Mouse (Mus musculus) monocyte, adult 5-6 weeks (primary cell): ENCODE data around the gene Ten1. TPM values are rescaled to one million over a fixed set of nuclear protein-coding genes. Genes with fewer than 3 reads are reported as not detected.
A peak's percentile ranks its signal among the peaks of the same experiment; 100 is the strongest.

ENCODE experiments used
- ATAC-seq: fragments of 153-309, 156-312 bp; replicated peaks from 2 replicates; pipeline ENCODE4 v1.8.0; 2017; ENCODE audit warnings: mild to moderate bottlenecking; ENCODE audit not compliant: low TSS enrichment, insufficient number of reproducible peaks, severe bottlenecking, poor library complexity, low FRiP score
- total RNA-seq: library from RNA; stranded (forward); fragments of 200-1000, 200-491, 200-594 nt; gene quantifications from 3 replicates; pipeline ENCODE4 v1.2.3, GENCODE M21; 2017

Ten1 gene
- total RNA-seq, 1 experiment from 2014 or later = 31.3 TPM

DNA sequence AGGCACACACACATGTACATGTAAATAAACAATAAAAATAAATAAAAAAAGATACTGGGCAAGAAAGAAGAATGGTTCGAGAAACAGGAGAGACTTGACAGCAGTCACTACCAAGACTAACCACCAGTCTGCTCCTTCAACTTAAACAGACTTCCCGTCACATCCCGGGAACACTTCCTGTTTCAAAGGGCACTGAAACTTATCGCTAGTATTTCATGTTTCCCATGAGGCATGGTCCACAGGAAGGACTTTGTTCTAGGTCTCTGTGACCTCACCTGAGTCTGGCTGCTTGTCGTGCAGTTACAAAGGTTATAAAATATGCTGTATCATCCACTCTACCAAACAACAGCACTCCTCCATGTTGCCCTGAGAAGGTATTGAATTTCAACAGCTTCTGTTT, 3.4 kb upstream of the Ten1 start:
- peak; percentile 44; the same call in 1 of the 2 replicates for ATAC-seq

DNA sequence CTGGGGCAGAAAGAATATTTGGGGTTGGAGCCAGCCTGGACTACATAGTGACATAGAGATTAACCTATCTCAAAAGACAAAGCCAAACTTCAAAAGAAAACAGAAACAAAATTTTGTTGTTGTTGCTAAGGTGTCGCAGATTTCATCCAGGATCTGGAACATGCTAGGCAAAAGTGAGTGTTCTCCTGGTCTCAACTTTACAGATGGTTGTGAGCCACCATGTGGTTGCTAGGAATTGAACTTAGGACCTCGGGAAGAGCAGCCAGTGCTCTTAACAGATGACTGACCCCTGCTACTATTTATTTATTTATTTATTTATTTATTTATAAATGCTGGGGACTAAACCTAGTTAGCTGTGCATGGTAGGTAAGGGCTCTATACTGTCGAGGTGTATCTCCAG, 2.3 kb upstream of the Ten1 start:
- ATAC-seq = no peak

DNA sequence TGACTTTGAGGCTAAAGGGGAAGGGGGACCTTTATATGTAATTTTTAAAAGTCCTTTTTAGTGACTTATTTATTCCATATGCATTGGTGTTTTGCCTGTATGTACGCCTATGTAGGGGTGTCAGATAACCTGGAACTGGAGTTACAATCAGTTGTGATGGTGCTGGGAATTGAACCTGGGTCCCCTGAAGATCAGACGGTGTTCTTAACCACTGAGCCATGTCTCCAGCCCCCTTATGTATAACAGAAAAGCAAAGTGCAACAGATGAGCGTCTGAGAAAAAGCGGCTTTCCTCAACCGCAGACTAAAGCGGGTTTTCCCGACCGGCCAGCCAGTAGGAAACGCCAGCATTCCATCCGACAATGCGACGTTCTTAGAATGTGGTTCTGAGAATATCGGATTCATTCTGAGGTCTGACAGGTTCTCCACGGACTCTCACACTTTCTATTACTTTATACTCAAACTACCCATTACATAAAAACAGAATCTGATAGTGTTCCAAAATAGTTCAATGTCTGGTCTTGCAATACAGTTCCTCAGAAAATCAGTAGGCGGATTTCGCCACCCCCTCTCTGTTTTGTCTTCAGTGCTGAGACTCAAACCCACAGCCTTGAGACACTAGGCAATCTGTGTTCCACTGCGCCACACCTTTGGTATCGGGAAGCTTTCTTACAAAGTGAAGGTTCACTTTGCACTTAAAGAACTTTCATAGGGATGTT, 1.6 kb upstream of the Ten1 start:
- no peak for ATAC-seq

DNA sequence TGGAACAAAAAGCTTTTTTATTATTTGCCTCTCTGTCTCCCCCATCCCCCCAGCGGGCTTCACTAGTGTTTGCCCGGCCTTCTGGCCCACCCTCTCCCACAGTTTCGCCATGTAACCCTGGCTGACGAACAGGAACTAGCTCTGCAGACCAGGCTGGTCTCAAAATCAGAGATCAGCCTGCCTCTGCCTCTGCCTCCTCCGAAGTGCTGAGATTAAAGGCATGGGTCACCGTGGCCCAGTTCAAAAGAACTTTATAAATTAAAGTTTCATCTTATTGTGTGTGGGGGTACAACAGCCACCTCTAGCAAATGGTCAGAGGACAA, 1.1 kb upstream of the Ten1 start:
- no peak for ATAC-seq

DNA sequence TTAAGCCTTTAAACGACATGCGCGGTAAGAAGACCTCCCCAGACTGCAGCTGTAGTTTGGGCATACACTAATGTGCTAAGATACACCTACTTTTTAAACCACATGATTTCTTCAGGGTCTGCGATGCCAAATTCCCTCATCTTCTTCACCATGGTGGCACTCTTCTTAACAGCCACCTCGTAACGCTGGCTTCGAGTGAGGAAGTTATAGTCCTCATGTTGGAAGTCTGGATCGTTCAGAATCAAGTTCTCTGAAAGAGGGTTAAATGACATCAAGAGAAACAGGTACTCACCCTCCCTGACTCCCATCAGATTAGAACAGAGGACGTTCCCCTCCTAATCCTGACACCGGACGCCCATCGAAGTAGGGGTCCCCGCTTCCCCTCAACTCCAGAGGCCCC, 523 bp upstream of the Ten1 start:
- ATAC-seq = no peak

DNA sequence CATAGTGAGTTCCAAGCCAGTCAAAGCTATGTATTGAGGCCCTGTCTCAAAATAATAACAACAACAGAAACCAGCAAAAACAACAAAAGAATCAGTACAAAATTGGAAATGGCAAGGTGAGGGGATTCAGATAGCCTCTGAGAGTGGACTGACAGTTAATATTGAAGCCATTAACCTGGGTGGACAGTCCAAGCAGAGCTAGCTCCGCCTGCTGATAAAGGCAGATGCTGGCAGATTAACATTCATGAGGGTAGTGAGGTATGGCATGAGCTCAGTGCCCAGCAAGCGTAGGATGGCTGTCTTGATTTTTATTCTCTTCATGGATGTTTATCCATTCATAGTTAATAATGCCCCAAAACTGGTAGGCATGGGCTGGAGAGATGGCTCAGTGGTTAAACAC, 2.5 kb downstream of the Ten1 start:
- ATAC-seq = no peak

DNA sequence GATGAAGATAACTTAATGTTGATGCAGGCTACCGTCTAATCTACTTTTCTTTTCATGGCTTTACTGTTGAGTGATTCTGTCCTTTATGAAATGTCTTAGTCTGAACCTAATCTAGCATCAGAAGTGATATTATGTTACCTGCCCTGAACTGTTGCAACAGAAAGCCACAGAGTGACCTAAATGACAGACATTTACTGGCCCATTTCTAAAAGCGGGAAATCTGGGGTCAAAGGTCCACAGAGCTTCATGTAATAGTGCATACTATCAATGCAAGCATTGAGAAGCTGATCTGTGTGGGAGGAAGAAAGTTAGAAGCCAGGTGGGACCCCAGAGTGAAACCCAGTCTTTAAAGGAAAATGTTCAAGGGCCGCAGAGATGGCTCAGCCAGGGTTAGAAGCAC, 4.5 kb downstream of the Ten1 start:
- no peak for ATAC-seq

DNA sequence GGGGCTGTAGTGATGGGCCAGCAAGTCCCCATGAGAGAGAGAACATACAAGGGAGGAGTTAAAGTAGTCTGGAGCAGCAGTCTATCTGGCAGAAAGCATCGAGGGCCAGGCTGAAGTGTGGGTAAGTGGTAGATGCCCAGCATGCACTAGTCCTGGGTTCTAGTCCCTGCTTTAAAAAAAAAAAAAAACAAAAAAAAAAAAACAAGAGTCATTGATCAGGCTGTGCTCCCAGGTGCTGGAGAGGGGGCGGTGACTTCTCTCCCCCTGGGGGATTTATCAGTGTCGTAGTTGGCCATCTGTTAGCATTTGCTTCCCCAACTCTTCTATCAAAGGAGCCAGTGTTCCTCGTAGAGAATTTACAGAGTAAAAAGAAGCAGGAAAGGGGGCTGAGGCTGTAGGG, 8.0 kb downstream of the Ten1 start:
- no peak for ATAC-seq

DNA sequence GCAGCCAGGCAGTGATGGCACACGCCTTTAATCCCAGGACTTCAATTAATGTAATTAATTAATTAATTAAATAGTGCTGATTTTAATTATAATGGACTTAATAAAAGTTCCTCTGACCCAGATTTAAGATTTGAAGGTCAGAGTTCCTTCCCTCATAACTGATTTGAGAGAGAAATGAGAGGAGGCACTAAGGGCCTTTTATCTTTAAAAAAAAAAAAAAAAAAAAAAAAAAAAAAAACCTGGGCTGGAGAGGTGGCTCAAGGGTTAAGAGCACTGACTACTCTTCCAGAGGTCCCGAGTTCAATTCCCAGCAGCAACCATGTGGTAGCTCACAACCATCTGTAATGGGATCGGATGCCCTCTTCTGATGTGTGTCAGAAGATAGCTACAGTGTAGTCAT, 10.0 kb downstream of the Ten1 start:
- ATAC-seq = no peak

DNA sequence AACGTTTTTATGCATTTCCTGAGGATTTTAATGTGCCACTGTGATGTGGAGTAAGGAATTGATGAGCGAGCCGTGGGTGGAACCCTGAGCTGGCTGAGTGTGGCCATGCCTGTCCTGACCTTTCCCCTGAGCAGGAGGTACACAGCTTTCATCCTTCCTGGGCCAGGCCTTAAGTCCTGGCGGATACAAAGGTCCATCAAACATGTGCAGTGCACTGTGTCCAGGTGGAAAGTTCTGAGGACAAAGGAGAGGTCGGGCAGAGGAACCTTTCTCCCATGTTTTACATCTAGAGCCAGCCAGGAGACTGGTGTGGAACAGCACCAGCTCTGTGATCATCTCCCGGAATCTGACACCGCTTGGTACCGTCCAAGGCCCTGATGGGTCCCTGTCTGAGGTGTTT, 10.6 kb downstream of the Ten1 start:
- no peak for ATAC-seq

DNA sequence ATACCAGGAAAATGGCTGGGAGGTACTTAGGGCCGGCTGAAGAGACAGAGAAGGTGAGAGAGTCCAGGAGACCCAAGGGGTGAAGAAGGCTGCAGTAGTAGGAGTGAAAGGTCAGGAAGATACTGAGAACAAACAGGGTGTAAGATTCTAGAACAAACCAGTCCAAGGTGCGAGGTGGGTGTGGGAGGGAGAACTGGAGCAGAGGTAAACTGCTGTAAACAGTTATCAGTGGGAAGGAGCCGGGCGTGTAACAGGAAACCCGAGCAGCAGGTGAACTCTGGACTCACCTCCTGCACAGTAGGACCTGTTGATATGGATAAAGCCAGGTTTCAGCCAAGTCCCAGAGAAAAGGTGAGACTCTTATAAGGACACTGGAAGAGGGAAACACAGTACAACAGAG, 12.0 kb downstream of the Ten1 start:
- no peak for ATAC-seq

DNA sequence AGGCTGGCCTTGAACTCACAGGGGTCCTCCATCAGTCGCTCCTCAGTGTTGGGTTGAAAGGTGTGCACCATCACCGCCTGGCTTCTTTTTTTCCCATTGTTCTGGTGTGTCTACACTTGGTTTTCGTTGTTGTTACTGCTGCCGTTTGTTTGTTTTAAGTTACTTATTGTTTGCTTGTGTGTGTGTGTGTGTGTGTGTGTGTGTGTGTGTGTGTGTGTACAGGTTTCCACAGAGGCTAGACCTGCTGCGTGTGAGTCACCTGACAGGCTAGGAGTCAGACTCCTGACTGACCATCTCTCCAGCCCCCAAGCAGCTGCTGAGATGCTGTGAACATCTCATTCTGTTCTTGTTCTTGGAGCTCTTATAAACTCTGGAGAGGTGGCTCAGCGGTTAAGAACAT, 14.2 kb downstream of the Ten1 start:
- ATAC-seq = no peak

DNA sequence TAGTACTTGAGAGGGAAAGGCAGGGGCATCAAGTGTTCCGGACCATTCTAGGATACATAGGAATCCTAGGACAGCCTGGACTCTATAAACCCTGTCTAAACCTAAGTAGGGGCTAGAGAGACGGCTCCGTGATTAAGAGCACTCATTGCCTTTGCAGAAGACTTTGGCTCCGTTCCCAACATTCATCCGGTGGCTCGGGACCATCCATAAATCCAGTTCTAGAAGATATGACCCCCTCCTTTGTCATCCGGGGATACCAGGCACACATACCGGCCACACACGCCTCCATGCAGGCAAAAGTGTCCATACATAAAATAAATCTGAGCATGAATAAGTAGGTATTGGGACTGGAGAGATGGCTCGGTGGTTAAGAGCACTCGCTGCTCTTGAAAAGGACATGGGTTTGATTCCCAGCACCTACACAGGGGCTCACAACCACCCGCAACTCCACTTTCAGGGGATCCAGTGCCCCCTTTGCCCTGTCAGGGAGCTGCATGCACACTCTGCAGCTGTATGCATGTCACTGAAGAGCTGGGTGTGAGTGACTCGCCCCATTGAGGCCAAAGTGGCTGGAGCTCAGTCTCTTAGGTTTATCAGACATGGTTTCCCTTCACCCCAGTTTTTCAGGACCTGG, 15.3 kb downstream of the Ten1 start:
- no peak for ATAC-seq

DNA sequence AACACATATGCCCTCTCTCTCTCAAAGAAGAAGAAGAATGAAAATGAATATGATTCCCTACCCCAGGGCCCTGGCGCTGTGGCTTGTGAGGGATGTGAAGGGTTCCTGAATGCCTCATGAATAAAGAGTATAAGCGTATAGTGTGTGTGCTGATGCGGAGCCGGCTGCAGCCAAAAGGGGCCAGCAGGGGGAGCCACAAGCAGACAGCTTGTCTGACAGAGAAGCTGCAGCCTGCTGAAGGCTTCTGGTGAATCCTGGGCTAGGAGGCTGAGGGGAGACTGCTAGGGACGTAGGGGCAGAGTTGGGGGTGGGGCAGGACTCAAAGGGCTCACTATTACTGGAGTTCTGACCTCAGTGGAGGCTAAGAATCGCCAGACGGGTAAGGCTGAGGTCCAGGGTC, 16.5 kb downstream of the Ten1 start:
- no peak for ATAC-seq

DNA sequence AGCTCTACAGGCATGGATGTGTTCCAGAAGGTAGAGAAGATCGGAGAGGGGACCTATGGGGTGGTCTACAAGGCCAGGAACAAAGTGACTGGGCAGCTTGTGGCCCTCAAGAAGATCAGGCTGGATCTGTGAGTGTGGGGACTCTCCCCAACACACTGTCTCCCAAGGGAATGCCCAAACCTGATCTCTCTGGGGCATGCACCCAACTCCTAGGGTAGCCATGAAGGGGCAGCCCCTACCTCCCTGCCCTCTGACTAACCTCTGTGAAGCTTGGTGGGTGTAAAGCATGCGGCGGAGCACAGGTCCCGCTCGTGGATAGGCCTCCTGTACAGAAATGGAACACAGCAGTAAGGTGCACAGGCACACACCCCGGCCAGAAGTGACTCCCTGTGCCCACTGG, 17.3 kb downstream of the Ten1 start:
- no peak for ATAC-seq

DNA sequence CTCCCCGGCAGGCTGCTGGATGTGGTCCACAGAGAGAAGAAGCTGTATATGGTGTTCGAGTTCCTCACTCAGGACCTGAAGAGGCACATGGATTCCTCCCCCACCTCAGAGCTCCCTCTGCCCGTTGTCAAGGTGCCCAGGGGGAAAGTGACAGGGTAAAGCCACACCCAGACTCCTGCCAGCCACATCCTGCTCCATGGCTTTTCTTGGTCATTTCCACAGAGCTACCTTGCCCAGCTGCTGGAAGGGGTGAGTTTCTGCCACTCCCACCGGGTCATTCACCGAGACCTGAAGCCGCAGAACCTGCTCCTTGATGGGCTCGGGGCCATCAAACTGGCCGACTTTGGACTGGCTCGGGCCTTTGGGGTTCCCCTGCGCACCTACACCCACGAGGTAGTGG, 17.9 kb downstream of the Ten1 start:
- no peak for ATAC-seq

DNA sequence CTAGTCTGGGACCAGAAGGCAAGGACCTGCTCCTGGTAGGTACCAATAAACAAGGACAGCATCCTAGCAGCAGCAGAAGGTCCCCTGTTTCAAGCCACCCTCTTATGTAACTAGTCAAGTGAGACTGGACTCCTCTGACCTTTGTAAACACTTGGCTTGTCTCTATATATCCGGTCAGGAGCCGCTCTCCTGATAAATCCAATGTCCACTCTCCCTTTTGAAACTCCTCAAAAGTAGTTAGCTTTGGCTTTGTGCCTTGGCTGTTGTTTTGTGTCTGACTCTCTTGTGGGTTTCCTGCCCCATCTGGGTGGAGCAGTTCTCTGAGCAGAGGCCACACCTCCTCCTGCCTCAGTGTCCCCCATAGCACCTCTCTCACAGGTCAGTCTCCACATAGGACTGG, 19.6 kb downstream of the Ten1 start:
- ATAC-seq = no peak

DNA sequence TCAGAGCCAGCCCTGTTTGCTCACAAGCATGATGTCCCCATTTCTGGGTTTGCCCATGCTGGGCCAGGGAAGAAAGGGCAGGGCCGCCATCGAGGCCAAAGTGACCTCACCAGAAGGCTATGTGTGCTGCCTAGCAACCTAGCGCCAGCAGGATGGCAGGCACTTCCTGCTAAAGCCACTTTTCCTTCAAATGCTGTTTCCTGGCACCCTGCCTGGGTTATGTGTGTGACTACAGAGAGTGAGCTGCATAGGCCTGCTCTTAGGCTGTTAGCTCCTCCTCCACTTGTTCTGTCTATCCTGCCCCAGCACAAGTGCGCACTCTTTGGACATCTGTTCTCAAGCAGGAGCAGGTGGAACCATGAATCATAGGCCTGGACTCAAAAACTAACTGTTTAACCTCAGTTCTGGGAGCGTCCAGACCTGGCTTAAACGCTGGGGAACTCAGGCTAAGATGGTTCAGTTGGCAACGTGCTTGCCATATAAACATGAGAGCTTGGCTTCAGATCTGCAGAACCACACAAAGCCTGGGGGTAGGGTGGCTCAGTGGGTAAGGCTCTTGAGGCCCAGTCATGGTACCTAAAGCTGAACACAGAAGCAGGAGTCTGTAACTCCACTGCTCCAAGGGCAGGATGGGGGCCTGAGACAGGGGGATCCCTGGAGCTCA, 20.2 kb downstream of the Ten1 start:
- no peak for ATAC-seq

DNA sequence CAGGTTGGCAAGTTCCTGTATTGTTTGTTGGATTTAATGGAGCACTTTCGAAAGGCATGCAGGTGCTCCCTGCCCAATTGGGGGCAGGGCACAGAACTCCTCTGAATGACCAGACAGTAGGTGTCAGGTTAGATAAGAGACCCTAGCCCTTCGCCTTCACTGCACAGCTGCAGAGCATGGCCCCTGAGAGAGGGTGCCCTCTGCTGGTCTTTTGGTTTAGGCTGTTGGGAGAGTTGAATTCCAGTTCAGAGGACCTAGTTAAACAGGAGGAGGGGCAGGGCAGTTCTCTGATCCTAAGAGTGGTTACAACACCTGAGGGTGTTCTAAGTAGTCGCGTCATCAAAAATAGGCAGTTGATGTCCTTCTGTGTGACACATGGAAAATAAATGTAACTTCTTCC, 21.2 kb downstream of the Ten1 start:
- no peak for ATAC-seq

DNA sequence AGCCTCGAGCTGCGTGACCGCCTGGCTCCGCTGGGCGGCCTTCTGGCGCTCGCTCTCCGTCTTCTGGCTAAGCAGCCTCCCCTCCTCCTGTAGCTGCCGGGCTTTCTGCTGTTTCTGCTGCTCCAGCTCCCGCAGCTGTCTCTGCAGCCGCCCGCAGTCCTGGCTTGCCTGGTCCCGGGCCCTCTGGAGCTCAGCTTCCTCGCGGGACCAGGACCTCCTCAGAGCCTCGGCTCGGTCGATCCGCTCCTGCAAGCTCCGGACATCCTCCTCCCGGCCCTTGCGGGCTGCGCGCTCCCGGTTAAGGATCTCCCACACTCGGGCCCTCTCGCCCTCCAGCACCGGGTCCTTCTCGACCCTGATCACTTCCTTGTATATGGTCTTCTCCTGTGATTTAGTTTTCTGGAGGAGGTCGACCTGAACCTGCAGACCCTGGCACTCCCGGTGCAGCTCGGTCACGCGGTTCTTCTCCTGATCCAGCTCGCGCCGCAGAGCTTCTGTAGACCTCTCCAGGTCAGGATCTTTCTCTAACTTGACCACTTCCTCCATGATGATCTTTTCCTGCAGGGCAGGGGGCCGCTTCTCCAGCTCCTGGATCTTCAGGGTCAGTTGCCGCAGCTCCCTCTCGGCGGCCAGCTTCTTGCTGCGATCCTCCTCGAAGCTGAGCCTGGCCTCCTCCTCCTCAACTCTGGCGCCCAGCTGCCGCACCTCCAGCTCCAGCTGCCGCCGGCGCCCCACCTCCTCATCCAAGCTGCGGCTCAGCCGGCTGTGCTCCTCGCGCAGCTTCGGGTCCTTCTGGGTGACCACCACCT, 23.5 kb downstream of the Ten1 start:
- ATAC-seq = no peak
